Mouse (Mus musculus) liver (tissue): ENCODE measurements at regions not wholly inside any gene's neighbourhood (a gene's known extent, or its start where the extent isn't known, plus 50 kb on each side); places are given as distances from the start of the nearest gene placed in this dataset.

Experiments used
- DNase-seq: peaks from one replicate; pipeline ENCODE4 v3.0.0-alpha.2; 2020; ENCODE audit warnings: mixed read lengths

- no peak for DNase-seq
Observed at GRCm38 (mm10) chr7:36945024-36945815, 247.3 kb downstream of the Tshz3 start.

- DNase-seq = no peak
Observed at GRCm38 (mm10) chr7:36949511-36949910, 251.6 kb downstream of the Tshz3 start.

- no peak for DNase-seq
Observed at GRCm38 (mm10) chr7:36955376-36955775, 257.5 kb downstream of the Tshz3 start.

GRCm38 (mm10) chr7:36958255-36958654, 260.3 kb downstream of the Tshz3 start:
- no peak for DNase-seq

- no peak for DNase-seq
Observed at GRCm38 (mm10) chr7:36971772-36972171, 273.9 kb downstream of the Tshz3 start.

GRCm38 (mm10) chr7:36973654-36974320, 275.9 kb downstream of the Tshz3 start:
- no peak for DNase-seq

- DNase-seq = peak; percentile 5
Observed at GRCm38 (mm10) chr7:36974573-36974972, 276.7 kb downstream of the Tshz3 start.

- DNase-seq = no peak
Observed at GRCm38 (mm10) chr7:36975475-36975874, 277.6 kb downstream of the Tshz3 start.

- no peak for DNase-seq
Observed at GRCm38 (mm10) chr7:36977819-36978218, 279.9 kb downstream of the Tshz3 start.

GRCm38 (mm10) chr7:36989380-36989779, 291.5 kb downstream of the Tshz3 start:
- DNase-seq = no peak

- DNase-seq = no peak
Observed at GRCm38 (mm10) chr7:37004601-37005000, 306.7 kb downstream of the Tshz3 start.

- no peak for DNase-seq
Observed at GRCm38 (mm10) chr7:37005701-37006100, 307.8 kb downstream of the Tshz3 start.

- no peak for DNase-seq
Observed at GRCm38 (mm10) chr7:37006921-37007320, 309.0 kb downstream of the Tshz3 start.

GRCm38 (mm10) chr7:37011180-37011754, 313.3 kb downstream of the Tshz3 start:
- DNase-seq = peak; percentile 9

GRCm38 (mm10) chr7:37020078-37020477, 322.2 kb downstream of the Tshz3 start:
- peak; percentile 8 for DNase-seq

GRCm38 (mm10) chr7:37024501-37025025, 326.6 kb downstream of the Tshz3 start:
- no peak for DNase-seq

GRCm38 (mm10) chr7:37064582-37065458, 366.9 kb downstream of the Tshz3 start:
- DNase-seq = no peak

GRCm38 (mm10) chr7:37077698-37078097, 379.8 kb downstream of the Tshz3 start:
- DNase-seq = no peak

GRCm38 (mm10) chr7:37078140-37078539, 380.2 kb downstream of the Tshz3 start:
- DNase-seq = no peak

GRCm38 (mm10) chr7:37089726-37090125, 391.8 kb downstream of the Tshz3 start:
- DNase-seq = no peak

- DNase-seq = peak; percentile 38
Observed at GRCm38 (mm10) chr7:37092572-37092971, 394.7 kb downstream of the Tshz3 start.

GRCm38 (mm10) chr7:37093721-37094120, 395.8 kb downstream of the Tshz3 start:
- DNase-seq = no peak

- no peak for DNase-seq
Observed at GRCm38 (mm10) chr7:37095839-37096238, 397.9 kb downstream of the Tshz3 start.
